Mouse (Mus musculus): ENCODE results near the gene Smok3c. TPM values are rescaled to one million over a fixed set of nuclear protein-coding genes. Genes with fewer than 3 reads are reported as not detected.

Smok3c gene
- polyA plus RNA-seq, 1 experiment, result not detected

- Histone ChIP-seq H3ac (ENCODE audit: control insufficient read depth, insufficient read length, low read depth) (no peak overlapping the region), H3K27me3 (ENCODE audit: control insufficient read depth, insufficient read depth, insufficient read length) (peaks cover 11% of the 10 kb centered on the region), H3K4me3 (ENCODE audit: insufficient read depth, poor library complexity, severe bottlenecking) (no peak overlapping the region), H3K36me3 (ENCODE audit: control insufficient read depth, insufficient read depth) (peaks cover 6% of the 10 kb centered on the region), H3K79me2 (ENCODE audit: control insufficient read depth, insufficient read depth) (peaks cover 42% of the 10 kb centered on the region), H3K79me3 (ENCODE audit: low read depth) (peaks cover 39% of the 10 kb centered on the region)
- no peak for TF ChIP-seq CEBPB (IDR thresholded peaks at IDR 0.05; ENCODE audit: low read depth)
- no peak for TF ChIP-seq USF1 (IDR thresholded peaks at IDR 0.05; ENCODE audit: low read depth)
- TF ChIP-seq MYOD1 (IDR thresholded peaks at IDR 0.05; ENCODE audit: control insufficient read depth, insufficient read length, low read depth), result no peak
- TF ChIP-seq CTCF (IDR thresholded peaks at IDR 0.05; ENCODE audit: control insufficient read depth, insufficient read depth, insufficient read length), result no peak
- TF ChIP-seq MAX (IDR thresholded peaks at IDR 0.05), result no peak
- no peak for TF ChIP-seq MYOG (IDR thresholded peaks at IDR 0.05; ENCODE audit: control insufficient read depth, extremely low read depth, insufficient read length)
- TF ChIP-seq FOSL1 (IDR thresholded peaks at IDR 0.05; ENCODE audit: insufficient read depth, low read length, poor library complexity, severe bottlenecking), result no peak
Measured at GRCm38 (mm10) chr5:138083936-138084335, 30.9 kb downstream of the Smok3c start.

- Histone ChIP-seq H3K4me3 (ENCODE audit: insufficient read depth, poor library complexity, severe bottlenecking) (peak overlapping the region; percentile 95), H3ac (ENCODE audit: control insufficient read depth, insufficient read length, low read depth) (no peak overlapping the region), H3K36me3 (ENCODE audit: control insufficient read depth, insufficient read depth) (peaks cover 6% of the 10 kb centered on the region), H3K79me2 (ENCODE audit: control insufficient read depth, insufficient read depth) (peaks cover 47% of the 10 kb centered on the region), H3K79me3 (ENCODE audit: low read depth) (peaks cover 45% of the 10 kb centered on the region), H3K27me3 (ENCODE audit: control insufficient read depth, insufficient read depth, insufficient read length) (peaks cover 11% of the 10 kb centered on the region)
- TF ChIP-seq MYOD1 (IDR thresholded peaks at IDR 0.05; ENCODE audit: control insufficient read depth, insufficient read length, low read depth) (no peak), FOSL1 (IDR thresholded peaks at IDR 0.05; ENCODE audit: insufficient read depth, low read length, poor library complexity, severe bottlenecking) (no peak), MAX (IDR thresholded peaks at IDR 0.05) (no peak), MYOG (IDR thresholded peaks at IDR 0.05; ENCODE audit: control insufficient read depth, extremely low read depth, insufficient read length) (no peak), USF1 (IDR thresholded peaks at IDR 0.05; ENCODE audit: low read depth) (no peak)
Measured at GRCm38 (mm10) chr5:138084507-138084906, 31.5 kb downstream of the Smok3c start.

GRCm38 (mm10) chr5:138084996-138085395 lies 32.0 kb downstream of the Smok3c start, which contains the start of gene Zkscan1:
Gene Zkscan1, plus strand, starts transcription at chr5:138085084.
- no peak for TF ChIP-seq MYOD1 (IDR thresholded peaks at IDR 0.05; ENCODE audit: control insufficient read depth, insufficient read length, low read depth)
- TF ChIP-seq FOSL1 (IDR thresholded peaks at IDR 0.05; ENCODE audit: insufficient read depth, low read length, poor library complexity, severe bottlenecking), result no peak
- no peak for TF ChIP-seq CTCF (IDR thresholded peaks at IDR 0.05; ENCODE audit: control insufficient read depth, insufficient read depth, insufficient read length)
- no peak for TF ChIP-seq CEBPB (IDR thresholded peaks at IDR 0.05; ENCODE audit: low read depth)
- no peak for TF ChIP-seq MYOG (IDR thresholded peaks at IDR 0.05; ENCODE audit: control insufficient read depth, extremely low read depth, insufficient read length)
- no peak for TF ChIP-seq MAX (IDR thresholded peaks at IDR 0.05)
- TF ChIP-seq USF1 (IDR thresholded peaks at IDR 0.05; ENCODE audit: low read depth), result no peak
- Histone ChIP-seq H3K36me3 (ENCODE audit: control insufficient read depth, insufficient read depth) (peaks cover 6% of the 10 kb centered on the region), H3K79me3 (ENCODE audit: low read depth) (peaks cover 49% of the 10 kb centered on the region), H3K79me2 (ENCODE audit: control insufficient read depth, insufficient read depth) (peaks cover 52% of the 10 kb centered on the region), H3ac (ENCODE audit: control insufficient read depth, insufficient read length, low read depth) (peak within 1 kb of the TSS; percentile 84), H3K4me3 (ENCODE audit: insufficient read depth, poor library complexity, severe bottlenecking) (peak within 1 kb of the TSS; percentile 95), H3K27me3 (ENCODE audit: control insufficient read depth, insufficient read depth, insufficient read length) (peaks cover 11% of the 10 kb centered on the region)

GRCm38 (mm10) chr5:138085421-138085911 lies 32.5 kb downstream of the Smok3c start:
- Histone ChIP-seq H3K4me3 (ENCODE audit: insufficient read depth, poor library complexity, severe bottlenecking) (peak overlapping the region; percentile 95), H3K79me3 (ENCODE audit: low read depth) (peaks cover 51% of the 10 kb centered on the region), H3K27me3 (ENCODE audit: control insufficient read depth, insufficient read depth, insufficient read length) (peaks cover 11% of the 10 kb centered on the region), H3ac (ENCODE audit: control insufficient read depth, insufficient read length, low read depth) (peak overlapping the region; percentile 84), H3K79me2 (ENCODE audit: control insufficient read depth, insufficient read depth) (peaks cover 57% of the 10 kb centered on the region), H3K36me3 (ENCODE audit: control insufficient read depth, insufficient read depth) (peaks cover 6% of the 10 kb centered on the region)
- TF ChIP-seq CTCF (IDR thresholded peaks at IDR 0.05; ENCODE audit: control insufficient read depth, insufficient read depth, insufficient read length), result no peak
- TF ChIP-seq MYOG (IDR thresholded peaks at IDR 0.05; ENCODE audit: control insufficient read depth, extremely low read depth, insufficient read length), result no peak
- TF ChIP-seq MAX (IDR thresholded peaks at IDR 0.05), result no peak
- no peak for TF ChIP-seq FOSL1 (IDR thresholded peaks at IDR 0.05; ENCODE audit: insufficient read depth, low read length, poor library complexity, severe bottlenecking)
- TF ChIP-seq MYOD1 (IDR thresholded peaks at IDR 0.05; ENCODE audit: control insufficient read depth, insufficient read length, low read depth), result no peak

GRCm38 (mm10) chr5:138086842-138087241 lies 33.8 kb downstream of the Smok3c start:
- no peak overlapping the region for H3K4me3 ChIP-seq (ENCODE audit: insufficient read depth, poor library complexity, severe bottlenecking)
- H3K79me2 ChIP-seq (ENCODE audit: control insufficient read depth, insufficient read depth), result peaks cover 66% of the 10 kb centered on the region
- peaks cover 56% of the 10 kb centered on the region for H3K79me3 ChIP-seq (ENCODE audit: low read depth)
- TF ChIP-seq CEBPB (IDR thresholded peaks at IDR 0.05; ENCODE audit: low read depth), result no peak
- TF ChIP-seq USF1 (IDR thresholded peaks at IDR 0.05; ENCODE audit: low read depth), result no peak
- TF ChIP-seq MYOD1 (IDR thresholded peaks at IDR 0.05; ENCODE audit: control insufficient read depth, insufficient read length, low read depth), result no peak
- TF ChIP-seq CTCF (IDR thresholded peaks at IDR 0.05; ENCODE audit: control insufficient read depth, insufficient read depth, insufficient read length), result no peak
- TF ChIP-seq FOSL1 (IDR thresholded peaks at IDR 0.05; ENCODE audit: insufficient read depth, low read length, poor library complexity, severe bottlenecking), result no peak
- no peak for TF ChIP-seq MYOG (IDR thresholded peaks at IDR 0.05; ENCODE audit: control insufficient read depth, extremely low read depth, insufficient read length)
- no peak for TF ChIP-seq MAX (IDR thresholded peaks at IDR 0.05)
- H3ac ChIP-seq (ENCODE audit: control insufficient read depth, insufficient read length, low read depth), result no peak overlapping the region
- no peaks in the 10 kb centered on the region for H3K27me3 ChIP-seq (ENCODE audit: control insufficient read depth, insufficient read depth, insufficient read length)
- peaks cover 6% of the 10 kb centered on the region for H3K36me3 ChIP-seq (ENCODE audit: control insufficient read depth, insufficient read depth)

- Histone ChIP-seq H3K79me3 (ENCODE audit: low read depth) (peaks cover 56% of the 10 kb centered on the region), H3K79me2 (ENCODE audit: control insufficient read depth, insufficient read depth) (peaks cover 79% of the 10 kb centered on the region), H3K27me3 (ENCODE audit: control insufficient read depth, insufficient read depth, insufficient read length) (no peaks in the 10 kb centered on the region), H3K36me3 (ENCODE audit: control insufficient read depth, insufficient read depth) (peaks cover 11% of the 10 kb centered on the region), H3K4me3 (ENCODE audit: insufficient read depth, poor library complexity, severe bottlenecking) (no peak overlapping the region), H3ac (ENCODE audit: control insufficient read depth, insufficient read length, low read depth) (no peak overlapping the region)
- no peak for TF ChIP-seq USF1 (IDR thresholded peaks at IDR 0.05; ENCODE audit: low read depth)
- TF ChIP-seq FOSL1 (IDR thresholded peaks at IDR 0.05; ENCODE audit: insufficient read depth, low read length, poor library complexity, severe bottlenecking), result no peak
- TF ChIP-seq CEBPB (IDR thresholded peaks at IDR 0.05; ENCODE audit: low read depth), result no peak
- TF ChIP-seq MYOD1 (IDR thresholded peaks at IDR 0.05; ENCODE audit: control insufficient read depth, insufficient read length, low read depth), result no peak
- no peak for TF ChIP-seq MYOG (IDR thresholded peaks at IDR 0.05; ENCODE audit: control insufficient read depth, extremely low read depth, insufficient read length)
- TF ChIP-seq MAX (IDR thresholded peaks at IDR 0.05), result no peak
- TF ChIP-seq CTCF (IDR thresholded peaks at IDR 0.05; ENCODE audit: control insufficient read depth, insufficient read depth, insufficient read length), result no peak
Measured at GRCm38 (mm10) chr5:138088366-138088765, 35.4 kb downstream of the Smok3c start.
